Mouse (Mus musculus) spleen, adult 2 months (tissue): Measurements from ENCODE around the gene Cmya5. TPM values are rescaled to one million over a fixed set of nuclear protein-coding genes. Genes with fewer than 3 reads are reported as not detected.

Experiments used
- DNase-seq, 2 experiments: peaks; one replicate each; pipeline versions ENCODE4 v3.0.0 to v3.0.0-alpha.2; 2012 to 2021; ENCODE audit warnings: low spot score in 2 of 2, low read depth in 1 of 2
- H3K27ac ChIP-seq: fragments of 200-500 bp; 2 replicates; pipeline ENCODE4 v1.5.1; 2012; ENCODE audit warnings: low read length, inconsistent platforms; ENCODE audit not compliant: insufficient read depth
- H3K27me3 ChIP-seq: fragments of 200-500 bp; 2 replicates; pipeline ENCODE4 v1.6.1; 2012; ENCODE audit warnings: mild to moderate bottlenecking, moderate library complexity, low read length, inconsistent platforms; ENCODE audit not compliant: control insufficient read depth, insufficient read depth
- H3K36me3 ChIP-seq: fragments of 200-500 bp; 2 replicates; pipeline ENCODE4 v1.6.1; 2012; ENCODE audit warnings: mild to moderate bottlenecking, low read length, inconsistent platforms; ENCODE audit not compliant: control insufficient read depth, insufficient read depth
- H3K4me1 ChIP-seq: fragments of 200-500 bp; 2 replicates; pipeline ENCODE4 v1.6.1; 2011; ENCODE audit warnings: inconsistent platforms; ENCODE audit not compliant: control insufficient read depth, insufficient read depth, insufficient read length
- H3K4me3 ChIP-seq: fragments of 200-500 bp; 2 replicates; pipeline ENCODE4 v1.5.1; 2011; ENCODE audit warnings: mild to moderate bottlenecking, inconsistent platforms; ENCODE audit not compliant: insufficient read depth, insufficient read length; ENCODE audit errors: extremely low read depth
- CTCF ChIP-seq: fragments of 200-500 bp; IDR thresholded peaks from 2 replicates; pipeline ENCODE4 v1.5.1; 2011; ENCODE audit warnings: mild to moderate bottlenecking, inconsistent platforms; ENCODE audit not compliant: insufficient read depth, insufficient read length, insufficient replicate concordance; ENCODE audit errors: extremely low read depth
- POLR2A ChIP-seq: fragments of 200-500 bp; IDR thresholded peaks from 2 replicates; pipeline ENCODE4 v1.6.1; 2011; ENCODE audit warnings: low read depth, low read length, inconsistent platforms
- WGBS: fragments of 180-500 bp; shearing (Covaris S2); methylation state at CpG from one replicate; pipeline ENCODE4 v1.1.7; 2018; 5-methylcytosine and 5-hydroxymethylcytosine counted together
- polyA plus RNA-seq: library from polyadenylated mRNA; depleted of rRNA; stranded (reverse); fragments of >200 nt; gene quantifications from 2 replicates; pipeline ENCODE4 v1.2.3, GENCODE M21; 2012

Cmya5 gene
- polyA plus RNA-seq, 1 experiment, result 0.13 TPM

GRCm38 (mm10) chr13:93096643-93097042, 47.9 kb downstream of the Cmya5 start:
- WGBS, result 96% methylated on average over 6 of the region's 6 CpGs
- no peak overlapping the region for H3K4me3 ChIP-seq
- H3K36me3 ChIP-seq, result no peaks in the 10 kb centered on the region; the same call in 1 of the 2 replicates
- DNase-seq, result no peak
- H3K27me3 ChIP-seq, result no peaks in the 10 kb centered on the region
- H3K27ac ChIP-seq, result no peak overlapping the region
- peaks cover 29% of the 10 kb centered on the region for H3K4me1 ChIP-seq
- TF ChIP-seq CTCF, result no peak
- TF ChIP-seq POLR2A, result no peak

- Histone ChIP-seq H3K4me1 (peaks cover 29% of the 10 kb centered on the region), H3K27me3 (no peaks in the 10 kb centered on the region), H3K27ac (peak overlapping the region; percentile 77), H3K36me3 (no peaks in the 10 kb centered on the region; the same call in 1 of the 2 replicates), H3K4me3 (peak overlapping the region; percentile 14; the same call in 1 of the 2 replicates)
- TF ChIP-seq POLR2A, result no peak
- TF ChIP-seq CTCF, result no peak
- DNase-seq, result no peak
- 53% methylated on average over 15 of the region's 15 CpGs for WGBS
Observed at GRCm38 (mm10) chr13:93095097-93095791, 49.3 kb downstream of the Cmya5 start.

GRCm38 (mm10) chr13:93094204-93094935, 50.2 kb downstream of the Cmya5 start:
- 11% methylated on average over 10 of the region's 10 CpGs for WGBS
- Histone ChIP-seq H3K4me3 (no peak overlapping the region), H3K27ac (peak overlapping the region; percentile 94), H3K27me3 (no peaks in the 10 kb centered on the region), H3K36me3 (no peaks in the 10 kb centered on the region; the same call in 1 of the 2 replicates), H3K4me1 (peaks cover 29% of the 10 kb centered on the region)
- no peak; the same call in 1 of the 2 replicates for TF ChIP-seq POLR2A
- no peak for TF ChIP-seq CTCF
- DNase-seq, result peak; percentile 55 to 73

GRCm38 (mm10) chr13:93093697-93094096, 50.8 kb downstream of the Cmya5 start:
- no peak for TF ChIP-seq CTCF
- no peak for TF ChIP-seq POLR2A
- no peaks in the 10 kb centered on the region; the same call in 1 of the 2 replicates for H3K36me3 ChIP-seq
- DNase-seq, result no peak
- H3K4me1 ChIP-seq, result peaks cover 29% of the 10 kb centered on the region
- no peaks in the 10 kb centered on the region for H3K27me3 ChIP-seq
- peak overlapping the region; percentile 94 for H3K27ac ChIP-seq
- WGBS, result 9% methylated on average over 5 of the region's 5 CpGs
- no peak overlapping the region for H3K4me3 ChIP-seq

GRCm38 (mm10) chr13:93092916-93093429, 51.6 kb downstream of the Cmya5 start:
- DNase-seq, result no peak
- Histone ChIP-seq H3K4me3 (no peak overlapping the region), H3K27me3 (no peaks in the 10 kb centered on the region), H3K36me3 (no peaks in the 10 kb centered on the region; the same call in 1 of the 2 replicates), H3K4me1 (peaks cover 29% of the 10 kb centered on the region), H3K27ac (peak overlapping the region; percentile 94)
- TF ChIP-seq CTCF, result no peak
- no peak for TF ChIP-seq POLR2A
- 42% methylated on average over 2 of the region's 2 CpGs for WGBS

- Histone ChIP-seq H3K27ac (no peak overlapping the region), H3K27me3 (no peaks in the 10 kb centered on the region), H3K4me1 (peaks cover 29% of the 10 kb centered on the region), H3K36me3 (no peaks in the 10 kb centered on the region), H3K4me3 (no peak overlapping the region)
- TF ChIP-seq POLR2A (no peak), CTCF (no peak)
- WGBS, result 91% methylated on average over 10 of the region's 10 CpGs
- no peak for DNase-seq
Observed at GRCm38 (mm10) chr13:93091866-93092455, 52.6 kb downstream of the Cmya5 start.

- no peaks in the 10 kb centered on the region for H3K36me3 ChIP-seq
- 76% methylated on average over 9 of the region's 9 CpGs for WGBS
- no peak for DNase-seq
- H3K27ac ChIP-seq, result no peak overlapping the region
- TF ChIP-seq CTCF (no peak), POLR2A (no peak)
- no peak overlapping the region for H3K4me3 ChIP-seq
- no peaks in the 10 kb centered on the region for H3K27me3 ChIP-seq
- H3K4me1 ChIP-seq, result peaks cover 29% of the 10 kb centered on the region
Observed at GRCm38 (mm10) chr13:93091176-93091575, 53.3 kb downstream of the Cmya5 start.
